Mouse (Mus musculus): ENCODE results near the gene Gtf2a1l.
A peak's percentile ranks its signal among the peaks of the same experiment; 100 is the strongest.

GRCm38 (mm10) chr17:88752827-88753471 lies 84.5 kb downstream of the Gtf2a1l start:
- peak; percentile 83 for TF ChIP-seq CTCF (IDR thresholded peaks at IDR 0.05; ENCODE audit: low read depth)
- no peak for TF ChIP-seq EP300 (optimal IDR thresholded peaks at IDR 0.05)
